In the genomic region with DNA sequence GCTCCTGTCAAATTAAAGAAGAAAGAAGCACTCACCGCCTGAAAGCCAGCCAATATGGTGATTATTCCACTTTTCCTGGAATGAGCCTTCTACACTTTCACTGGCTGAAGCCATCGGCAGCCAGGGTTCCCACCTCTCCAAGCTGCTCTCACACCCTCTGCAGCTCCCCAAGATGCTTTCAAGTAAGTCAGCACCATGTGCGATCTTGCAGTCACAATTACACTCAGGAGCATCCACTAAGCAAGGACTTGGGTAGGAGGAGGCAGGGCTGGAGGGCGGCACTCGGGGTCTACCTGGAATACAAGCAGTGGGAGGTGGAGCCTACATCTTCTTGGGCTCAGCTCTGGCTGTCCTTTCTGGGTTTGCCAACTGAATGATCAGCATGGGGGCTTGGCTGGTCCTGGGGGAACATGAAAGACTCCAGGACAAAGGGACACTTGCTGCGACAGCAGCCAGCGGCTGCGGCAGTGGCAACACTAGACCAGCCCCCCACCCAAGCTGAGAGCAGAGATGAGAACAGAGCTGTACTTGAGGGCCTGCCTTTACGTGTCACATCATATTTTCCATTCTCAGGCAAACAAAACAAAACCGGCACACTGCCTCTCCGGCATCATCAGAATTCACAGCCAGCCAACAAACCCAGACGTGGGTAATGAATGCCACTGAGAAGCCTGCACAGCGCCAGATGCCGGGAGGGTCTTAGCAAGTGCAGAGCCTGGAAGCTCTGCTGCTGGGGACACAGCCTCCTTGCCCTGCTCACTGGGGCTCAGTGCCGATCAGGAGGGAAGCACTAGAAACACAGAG, we compare ENCODE assay signal across 8 mouse cellular contexts.
DNase-seq lines count a peak whose midpoint lies in the region; ATAC-seq and TF ChIP-seq lines count a peak whose summit lies in the region.

No protein-coding gene starts in this region.

- peaks cover 18% of the 10 kb centered on the region for H3K4me1 ChIP-seq in lung, embryonic 14.5 days (ENCODE audit: insufficient read depth)
- peaks cover 56% of the 10 kb centered on the region for H3K4me1 ChIP-seq in forebrain, embryonic 10.5 days
- H3K4me1 ChIP-seq in limb, embryonic 10.5 days: peaks cover 35% of the 10 kb centered on the region
- peaks cover 3% of the 10 kb centered on the region; the same call in 1 of the 2 replicates for H3K4me1 ChIP-seq in stomach, postnatal 0 days (replicated peaks; ENCODE audit: control insufficient read depth, insufficient read depth)

- H3K4me2 ChIP-seq in lung, embryonic 14.5 days: no peak overlapping the region
- peak overlapping the region; percentile 14; the same call in 1 of the 2 replicates for H3K4me2 ChIP-seq in stomach, postnatal 0 days (replicated peaks; ENCODE audit: low read depth)

- H3K9me3 ChIP-seq in lung, embryonic 14.5 days (ENCODE audit: low read depth, low read length): no peaks in the 10 kb centered on the region
- H3K9me3 ChIP-seq in forebrain, embryonic 10.5 days: no peaks in the 10 kb centered on the region
- H3K9me3 ChIP-seq in limb, embryonic 10.5 days (replicated peaks): no peaks in the 10 kb centered on the region
- H3K9me3 ChIP-seq in stomach, postnatal 0 days (ENCODE audit: control insufficient read depth, low read length): no peaks in the 10 kb centered on the region

- no peak for TF ChIP-seq EP300 in stomach, postnatal 0 days (optimal IDR thresholded peaks at IDR 0.05)

- 46% methylated on average over 15 of the region's 15 CpGs for WGBS in lung, embryonic 14.5 days
- 16% methylated on average over 15 of the region's 15 CpGs for WGBS in forebrain, embryonic 10.5 days
- WGBS in limb, embryonic 10.5 days: 27% methylated on average over 15 of the region's 15 CpGs
- WGBS in stomach, postnatal 0 days: 49% methylated on average over 15 of the region's 15 CpGs

- H3K27ac ChIP-seq in lung, embryonic 14.5 days (ENCODE audit: low read depth): peak overlapping the region; percentile 33; the same call in 1 of the 2 replicates
- peak overlapping the region; percentile 75 for H3K27ac ChIP-seq in forebrain, embryonic 10.5 days
- peak overlapping the region; percentile 4; the same call in 1 of the 2 replicates for H3K27ac ChIP-seq in limb, embryonic 10.5 days
- H3K27ac ChIP-seq in stomach, postnatal 0 days (replicated peaks): no peak overlapping the region; the same call in 1 of the 2 replicates

- no peak for TF ChIP-seq CTCF in lung, embryonic 14.5 days (IDR thresholded peaks at IDR 0.05; ENCODE audit: low read depth)
- no peak for TF ChIP-seq CTCF in stomach, postnatal 0 days (IDR thresholded peaks at IDR 0.05; ENCODE audit: low read depth)

- no peak for DNase-seq in lung, embryonic 14.5 days
- DNase-seq in lung, adult 18-20 months: no peak
- no peak for DNase-seq in forebrain, embryonic 10.5 days (ENCODE audit: extremely low spot score, low spot score)
- DNase-seq in limb, embryonic 10.5 days (ENCODE audit: low spot score): no peak
- DNase-seq in stomach, postnatal 0 days (ENCODE audit: low spot score): no peak
- DNase-seq in spleen, postnatal 14 days (ENCODE audit: low spot score in 2 of 2): no peak
- no peak for DNase-seq in adrenal gland, postnatal 10 days

- no peak overlapping the region for H3K4me3 ChIP-seq in lung, embryonic 14.5 days (ENCODE audit: low read depth, low read length)
- peak overlapping the region; percentile 40 for H3K4me3 ChIP-seq in forebrain, embryonic 10.5 days
- H3K4me3 ChIP-seq in limb, embryonic 10.5 days: no peak overlapping the region
- no peak overlapping the region for H3K4me3 ChIP-seq in stomach, postnatal 0 days (ENCODE audit: low read depth, low read length)

- no peaks in the 10 kb centered on the region for H3K27me3 ChIP-seq in lung, embryonic 14.5 days (ENCODE audit: insufficient read depth, low read length)
- H3K27me3 ChIP-seq in forebrain, embryonic 10.5 days (ENCODE audit: poor library complexity, severe bottlenecking): peaks cover 37% of the 10 kb centered on the region
- peaks cover 36% of the 10 kb centered on the region for H3K27me3 ChIP-seq in limb, embryonic 10.5 days (ENCODE audit: low read depth, poor library complexity, severe bottlenecking)
- H3K27me3 ChIP-seq in stomach, postnatal 0 days (ENCODE audit: control insufficient read depth, insufficient read depth, low read length): no peaks in the 10 kb centered on the region

- no peak overlapping the region for H3K9ac ChIP-seq in lung, embryonic 14.5 days
- no peak overlapping the region for H3K9ac ChIP-seq in stomach, postnatal 0 days (ENCODE audit: low read length)

- no peak for ATAC-seq in lung, embryonic 14.5 days (ENCODE audit: insufficient read depth)
- no peak for ATAC-seq in stomach, postnatal 0 days (ENCODE audit: low FRiP score, low TSS enrichment)
- ATAC-seq in megakaryocyte, adult 5-6 weeks (ENCODE audit: poor library complexity, severe bottlenecking): no peak

- H3K36me3 ChIP-seq in lung, embryonic 14.5 days (ENCODE audit: insufficient read depth): no peaks in the 10 kb centered on the region
- H3K36me3 ChIP-seq in forebrain, embryonic 10.5 days (replicated peaks): no peaks in the 10 kb centered on the region
- no peaks in the 10 kb centered on the region for H3K36me3 ChIP-seq in limb, embryonic 10.5 days
- no peaks in the 10 kb centered on the region for H3K36me3 ChIP-seq in stomach, postnatal 0 days (ENCODE audit: control insufficient read depth, insufficient read depth, low read length)
